Mouse (Mus musculus): ENCODE results near the gene Spata25.

- peak; percentile 85 for TF ChIP-seq CTCF (IDR thresholded peaks at IDR 0.05; ENCODE audit: borderline replicate concordance, insufficient read depth, low read depth, low read length)
- no peak for TF ChIP-seq POLR2A (IDR thresholded peaks at IDR 0.05; ENCODE audit: borderline replicate concordance, insufficient read depth, low read length)
Measured at GRCm38 (mm10) chr2:164794293-164794692, 34.0 kb downstream of the Spata25 start.

Data from cerebellum, adult 2 months (tissue).